In the genomic region with DNA sequence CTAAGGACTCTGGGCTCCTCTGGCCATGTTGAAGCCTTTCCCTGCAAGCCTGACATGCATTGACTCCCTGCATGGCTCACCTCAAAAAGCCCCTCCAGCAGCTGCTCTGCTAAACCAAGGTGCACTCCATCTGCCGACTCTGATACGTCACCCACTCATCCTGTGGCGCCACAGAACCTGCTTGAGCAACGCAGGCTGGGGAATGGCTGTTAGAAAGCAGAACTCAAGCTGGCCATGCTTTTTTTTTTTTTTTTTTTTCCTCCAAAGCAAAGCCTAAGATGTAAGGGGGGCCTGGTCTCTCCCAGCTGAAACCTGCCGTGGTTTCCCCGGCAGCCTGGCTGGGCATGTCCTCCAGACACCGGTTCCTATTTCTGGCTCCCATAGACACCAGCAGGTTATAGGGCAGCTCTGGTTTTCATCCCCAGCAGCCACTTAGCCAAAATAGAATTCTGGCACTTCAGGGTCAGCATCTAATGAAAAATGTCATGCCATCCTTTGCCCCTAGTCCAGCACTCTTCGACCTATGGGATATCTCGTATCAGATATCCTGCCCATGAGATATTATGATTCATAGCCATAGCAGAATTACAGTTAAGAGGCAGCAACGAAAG, we compare ENCODE assay signal across 9 mouse cellular contexts. TPM values are rescaled to one million over a fixed set of nuclear protein-coding genes. Genes with fewer than 3 reads are reported as not detected.
DNase-seq lines count a peak whose midpoint lies in the region; ATAC-seq and TF ChIP-seq lines count a peak whose summit lies in the region.
"Had no signal": no experiment of that assay in that cellular context is flagged by ENCODE, and none has a peak within 500 bp of the region (broad histone marks: within the 10 kb centered on the region; RNA-seq: fewer than 3 reads in every experiment).

No protein-coding gene starts in this region.

- WGBS in kidney, embryonic 15.5 days, result 82% methylated on average over 10 of the region's 10 CpGs
- 23% methylated on average over 10 of the region's 10 CpGs for WGBS in bone marrow, adult 2 months
- WGBS in heart, embryonic 10.5 days, result 43% methylated on average over 10 of the region's 10 CpGs
- WGBS in limb, embryonic 10.5 days, result 62% methylated on average over 10 of the region's 10 CpGs

- no peaks in the 10 kb centered on the region for H3K9me3 ChIP-seq in kidney, embryonic 15.5 days (replicated peaks)
- no peaks in the 10 kb centered on the region for H3K9me3 ChIP-seq in heart, embryonic 10.5 days
- no peaks in the 10 kb centered on the region for H3K9me3 ChIP-seq in limb, embryonic 10.5 days (replicated peaks)

- peak overlapping the region; percentile 91; the same call in 1 of the 2 replicates for H3K27ac ChIP-seq in kidney, embryonic 15.5 days
- H3K27ac ChIP-seq in bone marrow, adult 2 months (ENCODE audit: control insufficient read depth, insufficient read depth, low read depth, low read length, poor library complexity), result 0 out of 2 replicates have a peak overlapping the region, but pooled peaks have one; percentile 40
- peak overlapping the region; percentile 93 for H3K27ac ChIP-seq in heart, embryonic 10.5 days
- peak overlapping the region; percentile 95; the same call in 1 of the 2 replicates for H3K27ac ChIP-seq in limb, embryonic 10.5 days

- TF ChIP-seq POLR2A in bone marrow, adult 2 months (IDR thresholded peaks at IDR 0.05; ENCODE audit: borderline replicate concordance, control insufficient read depth, low read depth, low read length), result no peak

- H3K4me3 ChIP-seq in kidney, embryonic 15.5 days (replicated peaks), result no peak overlapping the region
- no peak overlapping the region for H3K4me3 ChIP-seq in bone marrow, adult 2 months (replicated peaks; ENCODE audit: control insufficient read depth, low read depth, low read length)
- peak overlapping the region; percentile 9; the same call in 1 of the 2 replicates for H3K4me3 ChIP-seq in heart, embryonic 10.5 days
- H3K4me3 ChIP-seq in limb, embryonic 10.5 days, result peak overlapping the region; percentile 89

- no peak for DNase-seq in kidney, adult 8-10 months
- DNase-seq in heart, embryonic 10.5 days (ENCODE audit: low spot score), result no peak
- no peak for DNase-seq in limb, embryonic 10.5 days (ENCODE audit: low spot score)
- no peak for DNase-seq in urinary bladder, adult 18-20 months (ENCODE audit: low spot score in 2 of 2)
- DNase-seq in left cerebral cortex, adult 11 months (ENCODE audit: low spot score), result no peak
- DNase-seq in layer of hippocampus, postnatal 14 days (ENCODE audit: low spot score in 2 of 2), result no peak
- DNase-seq: spleen, adult 18-20 months had no signal

- H3K36me3 ChIP-seq in kidney, embryonic 15.5 days, result no peaks in the 10 kb centered on the region
- peaks cover 11% of the 10 kb centered on the region for H3K36me3 ChIP-seq in heart, embryonic 10.5 days
- peaks cover 4% of the 10 kb centered on the region; the same call in 1 of the 2 replicates for H3K36me3 ChIP-seq in limb, embryonic 10.5 days

- H3K4me1 ChIP-seq in kidney, embryonic 15.5 days, result peaks cover 37% of the 10 kb centered on the region
- H3K4me1 ChIP-seq in bone marrow, adult 2 months (ENCODE audit: control insufficient read depth, insufficient read depth, low read length), result peaks cover 5% of the 10 kb centered on the region; the same call in 1 of the 2 replicates
- H3K4me1 ChIP-seq in heart, embryonic 10.5 days, result peaks cover 60% of the 10 kb centered on the region
- peaks cover 58% of the 10 kb centered on the region for H3K4me1 ChIP-seq in limb, embryonic 10.5 days

- H3K9ac ChIP-seq in kidney, embryonic 15.5 days, result 0 out of 2 replicates have a peak overlapping the region, but pooled peaks have one; percentile 78

- H3K4me2 ChIP-seq in kidney, embryonic 15.5 days, result no peak overlapping the region

- ATAC-seq in kidney, embryonic 15.5 days (replicated peaks; ENCODE audit: low FRiP score), result no peak

- H3K27me3 ChIP-seq in kidney, embryonic 15.5 days, result peaks cover 12% of the 10 kb centered on the region
- peaks cover 20% of the 10 kb centered on the region for H3K27me3 ChIP-seq in heart, embryonic 10.5 days (ENCODE audit: insufficient read depth, poor library complexity, severe bottlenecking)
- H3K27me3 ChIP-seq in limb, embryonic 10.5 days (ENCODE audit: low read depth, poor library complexity, severe bottlenecking), result peaks cover 18% of the 10 kb centered on the region

- TF ChIP-seq CTCF in bone marrow, adult 2 months (IDR thresholded peaks at IDR 0.05; ENCODE audit: control insufficient read depth, insufficient read depth, low read length), result no peak

RNA-seq across cellular contexts. Expression of a gene that starts 0.8 kb away (rescaled TPM):
- polyA plus RNA-seq in kidney, embryonic 15.5 days (2015; fragmentation: Nextera tagmentation; extraction: Ambion mirVana), result 46.1 and 52.5 TPM in 2 replicates
- 26.6 and 34.8 TPM in 2 replicates for polyA plus RNA-seq in bone marrow, adult 2 months (2011; ENCODE audit: insufficient read depth, insufficient read length, low replicate concordance, missing spikeins)
- polyA plus RNA-seq in heart, embryonic 10.5 days (2016; fragmentation: Nextera tagmentation; extraction: Ambion mirVana), result 63.0 and 67.6 TPM in 2 replicates
- polyA plus RNA-seq in limb, embryonic 10.5 days (2016; fragmentation: Nextera tagmentation; extraction: Ambion mirVana), result 59.5 and 62.1 TPM in 2 replicates
- 10 to 100 TPM; 20.7 to 21.3 TPM for total RNA-seq in layer of hippocampus, postnatal 14 days (2021)

RNA-seq across cellular contexts. Expression of a gene that starts 14.6 kb away (rescaled TPM):
- polyA plus RNA-seq in kidney, embryonic 15.5 days (2015; fragmentation: Nextera tagmentation; extraction: Ambion mirVana), result 0.05 and 0.12 TPM in 2 replicates
- 0.45 TPM in 1 of 2 replicates, not detected in the other for polyA plus RNA-seq in bone marrow, adult 2 months (2011; ENCODE audit: insufficient read depth, insufficient read length, low replicate concordance, missing spikeins)
- polyA plus RNA-seq in heart, embryonic 10.5 days (2016; fragmentation: Nextera tagmentation; extraction: Ambion mirVana), result 1.8 and 1.9 TPM in 2 replicates
- polyA plus RNA-seq in limb, embryonic 10.5 days (2016; fragmentation: Nextera tagmentation; extraction: Ambion mirVana), result 0.09 and 0.44 TPM in 2 replicates
- total RNA-seq in layer of hippocampus, postnatal 14 days (2021), result 100 to 1,000 TPM; 131 to 143 TPM

RNA-seq across cellular contexts. Expression of a gene that starts 14.8 kb away (rescaled TPM):
- 18.0 and 19.9 TPM in 2 replicates for polyA plus RNA-seq in kidney, embryonic 15.5 days (2015; fragmentation: Nextera tagmentation; extraction: Ambion mirVana)
- polyA plus RNA-seq in bone marrow, adult 2 months (2011; ENCODE audit: insufficient read depth, insufficient read length, low replicate concordance, missing spikeins), result 7.0 and 17.9 TPM in 2 replicates
- polyA plus RNA-seq in heart, embryonic 10.5 days (2016; fragmentation: Nextera tagmentation; extraction: Ambion mirVana), result 9.5 and 11.8 TPM in 2 replicates
- 10.6 and 13.9 TPM in 2 replicates for polyA plus RNA-seq in limb, embryonic 10.5 days (2016; fragmentation: Nextera tagmentation; extraction: Ambion mirVana)
- total RNA-seq in layer of hippocampus, postnatal 14 days (2021), result 10 to 100 TPM; 20.8 to 20.9 TPM

RNA-seq across cellular contexts. Expression of a gene that starts 48.8 kb away (rescaled TPM):
- 13.8 and 16.0 TPM in 2 replicates for polyA plus RNA-seq in kidney, embryonic 15.5 days (2015; fragmentation: Nextera tagmentation; extraction: Ambion mirVana)
- polyA plus RNA-seq in bone marrow, adult 2 months (2011; ENCODE audit: insufficient read depth, insufficient read length, low replicate concordance, missing spikeins), result 10.0 and 31.9 TPM in 2 replicates
- polyA plus RNA-seq in heart, embryonic 10.5 days (2016; fragmentation: Nextera tagmentation; extraction: Ambion mirVana), result 15.4 and 17.1 TPM in 2 replicates
- 24.4 and 28.6 TPM in 2 replicates for polyA plus RNA-seq in limb, embryonic 10.5 days (2016; fragmentation: Nextera tagmentation; extraction: Ambion mirVana)
- total RNA-seq in layer of hippocampus, postnatal 14 days (2021), result 10 to 100 TPM; 28.1 to 28.9 TPM

RNA-seq across cellular contexts. Expression of a gene that starts 54.4 kb away (rescaled TPM):
- polyA plus RNA-seq in kidney, embryonic 15.5 days (2015; fragmentation: Nextera tagmentation; extraction: Ambion mirVana), result 17.8 and 19.3 TPM in 2 replicates
- 9.1 and 24.3 TPM in 2 replicates for polyA plus RNA-seq in bone marrow, adult 2 months (2011; ENCODE audit: insufficient read depth, insufficient read length, low replicate concordance, missing spikeins)
- 18.5 and 19.0 TPM in 2 replicates for polyA plus RNA-seq in heart, embryonic 10.5 days (2016; fragmentation: Nextera tagmentation; extraction: Ambion mirVana)
- 13.0 and 13.8 TPM in 2 replicates for polyA plus RNA-seq in limb, embryonic 10.5 days (2016; fragmentation: Nextera tagmentation; extraction: Ambion mirVana)
- total RNA-seq in layer of hippocampus, postnatal 14 days (2021), result 10 to 100 TPM; 14.6 to 14.9 TPM

Comparison
In these comparisons a context has a peak if more than half of its experiments do, and no peak if none do; other contexts are left out.
1. H3K27ac ChIP-seq: peak in every context shown above with its lines; median percentile 95 in limb, embryonic 10.5 days; 93 in heart, embryonic 10.5 days; 91 in kidney, embryonic 15.5 days; 40 in bone marrow, adult 2 months.
2. H3K4me3 ChIP-seq: peak in heart, embryonic 10.5 days (single experiment) and limb, embryonic 10.5 days (single experiment); none in kidney, embryonic 15.5 days (single experiment) and bone marrow, adult 2 months (single experiment).